Mouse (Mus musculus): ENCODE data around the gene Hyal1. TPM values are rescaled to one million over a fixed set of nuclear protein-coding genes. Genes with fewer than 3 reads are reported as not detected.

Gene Hyal1
- polyA plus RNA-seq, 1 experiment, result 3.3 TPM

- TF ChIP-seq SRF (IDR thresholded peaks at IDR 0.05; ENCODE audit: control insufficient read depth, insufficient read length, low read depth) (no peak), REST (IDR thresholded peaks at IDR 0.05; ENCODE audit: insufficient read depth, insufficient read length) (no peak), MAX (IDR thresholded peaks at IDR 0.05; ENCODE audit: low read depth) (no peak), POLR2AphosphoS2 (IDR thresholded peaks at IDR 0.05; ENCODE audit: insufficient read length, low read depth) (no peak), CEBPB (IDR thresholded peaks at IDR 0.05; ENCODE audit: insufficient read depth, poor library complexity, severe bottlenecking) (no peak), TCF3 (IDR thresholded peaks at IDR 0.05; ENCODE audit: insufficient read length, low read depth) (no peak), USF1 (IDR thresholded peaks at IDR 0.05; ENCODE audit: low read depth) (no peak), TCF12 (IDR thresholded peaks at IDR 0.05; ENCODE audit: insufficient read depth, poor library complexity, severe bottlenecking) (no peak)
- Histone ChIP-seq H3K36me3 (ENCODE audit: control insufficient read depth, insufficient read depth) (peaks cover 10% of the 10 kb centered on the region), H3K27me3 (ENCODE audit: control insufficient read depth, insufficient read depth, insufficient read length) (no peaks in the 10 kb centered on the region), H3K79me2 (ENCODE audit: control insufficient read depth, insufficient read depth) (peaks cover 5% of the 10 kb centered on the region), H3K4me2 (ENCODE audit: low read depth) (peak overlapping the region; percentile 97), H3K4me3 (peak overlapping the region; percentile 76), H3ac (ENCODE audit: control insufficient read depth, insufficient read length) (no peak overlapping the region)
Observed at GRCm38 (mm10) chr9:107542721-107543120, 34.0 kb upstream of the Hyal1 start.

- peaks cover 10% of the 10 kb centered on the region for H3K36me3 ChIP-seq (ENCODE audit: control insufficient read depth, insufficient read depth)
- H3K27me3 ChIP-seq (ENCODE audit: control insufficient read depth, insufficient read depth, insufficient read length), result no peaks in the 10 kb centered on the region
- H3ac ChIP-seq (ENCODE audit: control insufficient read depth, insufficient read length), result no peak overlapping the region
- TF ChIP-seq E2F4 (IDR thresholded peaks at IDR 0.05; ENCODE audit: insufficient read depth) (no peak), REST (IDR thresholded peaks at IDR 0.05; ENCODE audit: insufficient read depth, insufficient read length) (no peak), POLR2A (IDR thresholded peaks at IDR 0.05; ENCODE audit: insufficient read length, low read depth) (no peak), POLR2AphosphoS2 (IDR thresholded peaks at IDR 0.05; ENCODE audit: insufficient read length, low read depth) (no peak), SRF (IDR thresholded peaks at IDR 0.05; ENCODE audit: control insufficient read depth, insufficient read length, low read depth) (no peak), MYOD1 (IDR thresholded peaks at IDR 0.05; ENCODE audit: control insufficient read depth in 1 of 3, insufficient read length in 2 of 3, low read depth in 2 of 3) (no peak), MYOG (IDR thresholded peaks at IDR 0.05; ENCODE audit: control insufficient read depth in 1 of 3, insufficient read depth in 1 of 3, insufficient read length in 2 of 3, low read depth in 2 of 3) (no peak), CEBPB (IDR thresholded peaks at IDR 0.05; ENCODE audit: insufficient read depth, poor library complexity, severe bottlenecking) (no peak), MAX (IDR thresholded peaks at IDR 0.05; ENCODE audit: low read depth) (no peak)
- peak overlapping the region; percentile 76 for H3K4me3 ChIP-seq
- H3K4me2 ChIP-seq (ENCODE audit: low read depth), result no peak overlapping the region
- no peaks in the 10 kb centered on the region for H3K79me2 ChIP-seq (ENCODE audit: control insufficient read depth, insufficient read depth)
Observed at GRCm38 (mm10) chr9:107543299-107543698, 33.4 kb upstream of the Hyal1 start.

- no peak overlapping the region for H3K4me2 ChIP-seq (ENCODE audit: low read depth)
- TF ChIP-seq E2F4 (IDR thresholded peaks at IDR 0.05; ENCODE audit: insufficient read depth) (no peak), SRF (IDR thresholded peaks at IDR 0.05; ENCODE audit: control insufficient read depth, insufficient read length, low read depth) (no peak), MYOD1 (IDR thresholded peaks at IDR 0.05; ENCODE audit: control insufficient read depth in 1 of 3, insufficient read length in 2 of 3, low read depth in 2 of 3) (no peak), POLR2A (IDR thresholded peaks at IDR 0.05; ENCODE audit: insufficient read length, low read depth) (no peak), MAX (IDR thresholded peaks at IDR 0.05; ENCODE audit: low read depth) (no peak), TCF12 (IDR thresholded peaks at IDR 0.05; ENCODE audit: insufficient read depth, poor library complexity, severe bottlenecking) (no peak), TCF3 (IDR thresholded peaks at IDR 0.05; ENCODE audit: insufficient read length, low read depth) (no peak), MYOG (IDR thresholded peaks at IDR 0.05; ENCODE audit: control insufficient read depth in 1 of 3, insufficient read depth in 1 of 3, insufficient read length in 2 of 3, low read depth in 2 of 3) (no peak), REST (IDR thresholded peaks at IDR 0.05; ENCODE audit: insufficient read depth, insufficient read length) (no peak), POLR2AphosphoS2 (IDR thresholded peaks at IDR 0.05; ENCODE audit: insufficient read length, low read depth) (no peak), USF1 (IDR thresholded peaks at IDR 0.05; ENCODE audit: low read depth) (no peak), CEBPB (IDR thresholded peaks at IDR 0.05; ENCODE audit: insufficient read depth, poor library complexity, severe bottlenecking) (no peak)
- H3ac ChIP-seq (ENCODE audit: control insufficient read depth, insufficient read length), result no peak overlapping the region
- peaks cover under 1% of the 10 kb centered on the region for H3K36me3 ChIP-seq (ENCODE audit: control insufficient read depth, insufficient read depth)
- H3K79me2 ChIP-seq (ENCODE audit: control insufficient read depth, insufficient read depth), result no peaks in the 10 kb centered on the region
- H3K27me3 ChIP-seq (ENCODE audit: control insufficient read depth, insufficient read depth, insufficient read length), result no peaks in the 10 kb centered on the region
- no peak overlapping the region for H3K4me3 ChIP-seq
Observed at GRCm38 (mm10) chr9:107544196-107544700, 32.5 kb upstream of the Hyal1 start.

GRCm38 (mm10) chr9:107544729-107545128 lies 32.0 kb upstream of the Hyal1 start:
- Histone ChIP-seq H3ac (ENCODE audit: control insufficient read depth, insufficient read length) (no peak overlapping the region), H3K4me3 (no peak overlapping the region), H3K36me3 (ENCODE audit: control insufficient read depth, insufficient read depth) (no peaks in the 10 kb centered on the region), H3K27me3 (ENCODE audit: control insufficient read depth, insufficient read depth, insufficient read length) (no peaks in the 10 kb centered on the region), H3K79me2 (ENCODE audit: control insufficient read depth, insufficient read depth) (no peaks in the 10 kb centered on the region), H3K4me2 (ENCODE audit: low read depth) (no peak overlapping the region)
- TF ChIP-seq USF1 (IDR thresholded peaks at IDR 0.05; ENCODE audit: low read depth) (no peak), MYOD1 (IDR thresholded peaks at IDR 0.05; ENCODE audit: control insufficient read depth in 1 of 3, insufficient read length in 2 of 3, low read depth in 2 of 3) (no peak), MYOG (IDR thresholded peaks at IDR 0.05; ENCODE audit: control insufficient read depth in 1 of 3, insufficient read depth in 1 of 3, insufficient read length in 2 of 3, low read depth in 2 of 3) (no peak), POLR2A (IDR thresholded peaks at IDR 0.05; ENCODE audit: insufficient read length, low read depth) (no peak), TCF3 (IDR thresholded peaks at IDR 0.05; ENCODE audit: insufficient read length, low read depth) (no peak), POLR2AphosphoS2 (IDR thresholded peaks at IDR 0.05; ENCODE audit: insufficient read length, low read depth) (no peak)

- Histone ChIP-seq H3K36me3 (ENCODE audit: control insufficient read depth, insufficient read depth) (no peaks in the 10 kb centered on the region), H3ac (ENCODE audit: control insufficient read depth, insufficient read length) (no peak overlapping the region), H3K4me2 (ENCODE audit: low read depth) (no peak overlapping the region), H3K79me2 (ENCODE audit: control insufficient read depth, insufficient read depth) (no peaks in the 10 kb centered on the region), H3K4me3 (no peak overlapping the region), H3K27me3 (ENCODE audit: control insufficient read depth, insufficient read depth, insufficient read length) (no peaks in the 10 kb centered on the region)
- no peak for TF ChIP-seq REST (IDR thresholded peaks at IDR 0.05; ENCODE audit: insufficient read depth, insufficient read length)
- TF ChIP-seq MYOD1 (IDR thresholded peaks at IDR 0.05; ENCODE audit: control insufficient read depth in 1 of 3, insufficient read length in 2 of 3, low read depth in 2 of 3), result no peak
- TF ChIP-seq CEBPB (IDR thresholded peaks at IDR 0.05; ENCODE audit: insufficient read depth, poor library complexity, severe bottlenecking), result no peak
- TF ChIP-seq POLR2A (IDR thresholded peaks at IDR 0.05; ENCODE audit: insufficient read length, low read depth), result no peak
- no peak for TF ChIP-seq MYOG (IDR thresholded peaks at IDR 0.05; ENCODE audit: control insufficient read depth in 1 of 3, insufficient read depth in 1 of 3, insufficient read length in 2 of 3, low read depth in 2 of 3)
- TF ChIP-seq MAX (IDR thresholded peaks at IDR 0.05; ENCODE audit: low read depth), result no peak
- TF ChIP-seq POLR2AphosphoS2 (IDR thresholded peaks at IDR 0.05; ENCODE audit: insufficient read length, low read depth), result no peak
- no peak for TF ChIP-seq E2F4 (IDR thresholded peaks at IDR 0.05; ENCODE audit: insufficient read depth)
- TF ChIP-seq TCF3 (IDR thresholded peaks at IDR 0.05; ENCODE audit: insufficient read length, low read depth), result no peak
- TF ChIP-seq TCF12 (IDR thresholded peaks at IDR 0.05; ENCODE audit: insufficient read depth, poor library complexity, severe bottlenecking), result no peak
- TF ChIP-seq USF1 (IDR thresholded peaks at IDR 0.05; ENCODE audit: low read depth), result no peak
Observed at GRCm38 (mm10) chr9:107545199-107545598, 31.5 kb upstream of the Hyal1 start.
